Mouse (Mus musculus): ENCODE data around the gene Lclat1.

DNA sequence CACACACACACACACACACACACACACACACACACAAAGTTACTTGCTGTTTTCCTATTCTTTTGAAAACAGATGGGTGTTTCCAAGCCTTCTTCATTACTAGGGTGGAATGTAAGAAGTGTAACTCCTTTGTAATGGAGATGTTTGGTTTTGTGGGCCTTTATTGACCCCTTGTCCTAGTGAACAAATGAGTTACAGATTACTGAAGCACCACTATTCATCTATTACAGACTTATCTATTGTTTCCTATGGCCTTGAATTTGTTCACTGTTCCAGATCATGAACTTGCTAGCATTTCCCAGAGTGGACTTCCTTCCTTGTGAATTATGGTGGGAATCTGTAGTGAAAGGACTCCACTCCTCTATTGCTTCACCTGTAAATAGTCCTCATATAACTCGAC, 48.8 kb downstream of the Lclat1 start:
- TF ChIP-seq CTCF (IDR thresholded peaks at IDR 0.05; ENCODE audit: borderline replicate concordance, extremely low read depth, insufficient read depth, insufficient read length) (no peak), POLR2A (IDR thresholded peaks at IDR 0.05; ENCODE audit: borderline replicate concordance, extremely low read depth, insufficient read depth, insufficient read length, poor library complexity, severe bottlenecking) (no peak)
